Mouse (Mus musculus): Measurements from ENCODE around the gene Crtc1.

Gene Crtc1

GRCm38 (mm10) chr8:70343696-70344095 lies 95.7 kb downstream of the Crtc1 start:
- peak; percentile 66 to 74 for DNase-seq

GRCm38 (mm10) chr8:70343076-70343475 lies 96.3 kb downstream of the Crtc1 start:
- DNase-seq = no peak

GRCm38 (mm10) chr8:70342007-70342406 lies 97.4 kb downstream of the Crtc1 start:
- no peak for DNase-seq

- DNase-seq = no peak
Observed at GRCm38 (mm10) chr8:70340659-70341058, 98.7 kb downstream of the Crtc1 start.

- no peak for DNase-seq
Observed at GRCm38 (mm10) chr8:70338931-70339330, 100.4 kb downstream of the Crtc1 start.

GRCm38 (mm10) chr8:70332878-70333202 lies 106.5 kb downstream of the Crtc1 start:
- DNase-seq = no peak

Data from kidney, postnatal 4 days (tissue).